Comparison of ENCODE assay signal across 10 mouse cellular contexts in the genomic region with DNA sequence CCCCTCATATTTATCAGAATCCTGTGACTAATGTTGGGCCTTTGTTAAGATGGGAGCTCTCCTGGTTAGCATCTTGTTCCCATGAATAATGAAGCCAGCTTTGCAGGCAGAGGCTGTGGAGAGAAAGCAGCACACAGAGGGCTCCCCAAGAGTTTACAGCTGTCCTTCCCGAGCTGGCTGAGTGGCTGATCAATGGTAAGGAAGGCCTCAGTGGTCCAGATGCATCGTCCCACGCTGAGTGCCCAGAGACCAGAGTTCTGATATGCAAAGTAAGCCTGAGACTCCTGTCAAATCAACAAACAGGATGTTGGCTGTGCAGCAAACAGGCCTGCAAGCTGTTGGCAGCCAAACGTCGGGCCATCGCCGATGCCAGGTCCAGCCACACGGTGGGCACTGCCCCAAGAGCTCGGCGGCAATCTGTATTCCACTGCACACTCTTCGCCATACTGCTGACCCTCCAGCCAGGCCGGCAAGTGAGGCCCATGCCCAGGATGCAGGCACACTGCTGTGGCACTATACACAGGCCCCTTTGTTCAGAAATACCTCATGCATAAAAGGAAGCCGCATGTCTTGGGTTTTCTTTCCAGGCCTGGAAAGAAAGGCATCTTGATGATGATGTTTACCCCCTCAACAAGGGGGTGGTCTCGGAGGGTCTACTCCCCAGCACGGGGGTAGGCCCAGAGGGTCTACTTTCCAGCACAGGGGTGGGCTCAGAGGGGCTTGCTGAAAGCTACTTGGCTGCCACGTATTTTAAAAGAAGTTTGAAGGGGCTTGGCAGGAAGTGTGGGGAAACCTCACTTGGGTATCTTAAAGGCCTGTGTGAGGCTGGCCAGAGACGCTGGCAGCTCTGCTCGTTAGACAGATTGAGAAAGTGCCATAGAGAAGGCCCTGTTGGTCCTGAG.
DNase-seq lines count a peak whose midpoint lies in the region; ATAC-seq lines count a peak whose summit lies in the region.
"Had no signal": no experiment of that assay in that cellular context is flagged by ENCODE, and none has a peak within 500 bp of the region (broad histone marks: within the 10 kb centered on the region; RNA-seq: fewer than 3 reads in every experiment).

No protein-coding gene starts in this region.

- no peak overlapping the region; the same call in 1 of the 2 replicates for H3K27ac ChIP-seq in embryonic facial prominence, embryonic 15.5 days (replicated peaks)
- peak overlapping the region; percentile 47; the same call in 1 of the 2 replicates for H3K27ac ChIP-seq in limb, embryonic 10.5 days
- H3K27ac ChIP-seq: lung, embryonic 15.5 days had no signal

- 57% methylated on average over 18 of the region's 18 CpGs for WGBS in embryonic facial prominence, embryonic 15.5 days
- WGBS in limb, embryonic 10.5 days, result 89% methylated on average over 18 of the region's 18 CpGs

- H3K9me3 ChIP-seq in embryonic facial prominence, embryonic 15.5 days (replicated peaks), result no peaks in the 10 kb centered on the region
- no peaks in the 10 kb centered on the region for H3K9me3 ChIP-seq in limb, embryonic 10.5 days (replicated peaks)
- H3K9me3 ChIP-seq: lung, embryonic 15.5 days had no signal

- H3K4me1 ChIP-seq in embryonic facial prominence, embryonic 15.5 days, result no peaks in the 10 kb centered on the region
- no peaks in the 10 kb centered on the region; the same call in 1 of the 2 replicates for H3K4me1 ChIP-seq in limb, embryonic 10.5 days
- H3K4me1 ChIP-seq: lung, embryonic 15.5 days had no signal

- peak; percentile 9 for DNase-seq in embryo, embryonic 11 days
- no peak for DNase-seq in embryo, embryonic 10.5 days (ENCODE audit: low spot score)
- peak; percentile 75 for DNase-seq in Muller cell, postnatal 12 days (ENCODE audit: inconsistent ontology term)
- DNase-seq in limb, embryonic 10.5 days (ENCODE audit: low spot score), result no peak
- DNase-seq in c-Kit-positive CD71-positive TER-119-positive erythroid progenitor cells, embryonic 14.5 days (ENCODE audit: low spot score), result no peak
- no peak for DNase-seq in urinary bladder, adult 18-20 months (ENCODE audit: low spot score in 2 of 2)
- DNase-seq: kidney, postnatal 14 days had no signal

- no peak overlapping the region for H3K4me2 ChIP-seq in embryonic facial prominence, embryonic 15.5 days (replicated peaks)
- H3K4me2 ChIP-seq: lung, embryonic 15.5 days had no signal

- no peaks in the 10 kb centered on the region for H3K27me3 ChIP-seq in embryonic facial prominence, embryonic 15.5 days
- no peaks in the 10 kb centered on the region for H3K27me3 ChIP-seq in limb, embryonic 10.5 days (ENCODE audit: low read depth, poor library complexity, severe bottlenecking)
- H3K27me3 ChIP-seq: lung, embryonic 15.5 days had no signal

- H3K4me3 ChIP-seq in embryonic facial prominence, embryonic 15.5 days (replicated peaks), result no peak overlapping the region
- H3K4me3 ChIP-seq in limb, embryonic 10.5 days, result no peak overlapping the region
- H3K4me3 ChIP-seq: lung, embryonic 15.5 days had no signal

- no peaks in the 10 kb centered on the region for H3K36me3 ChIP-seq in embryonic facial prominence, embryonic 15.5 days
- no peaks in the 10 kb centered on the region for H3K36me3 ChIP-seq in limb, embryonic 10.5 days
- H3K36me3 ChIP-seq: lung, embryonic 15.5 days had no signal

- H3K9ac ChIP-seq in embryonic facial prominence, embryonic 15.5 days, result no peak overlapping the region
- H3K9ac ChIP-seq: lung, embryonic 15.5 days had no signal

- peak; percentile 69; the same call in 1 of the 2 replicates for ATAC-seq in embryonic facial prominence, embryonic 15.5 days (ENCODE audit: insufficient number of reproducible peaks, low FRiP score, low TSS enrichment, low read depth)
- no peak for ATAC-seq in monocyte, adult 5-6 weeks (replicated peaks; ENCODE audit: insufficient number of reproducible peaks, low FRiP score, low TSS enrichment, poor library complexity, severe bottlenecking)

Comparison
In these comparisons a context has a peak if more than half of its experiments do, and no peak if none do; other contexts are left out.
1. DNase-seq: peak in embryo, embryonic 11 days (single experiment) and Muller cell, postnatal 12 days (single experiment); none in embryo, embryonic 10.5 days (single experiment), limb, embryonic 10.5 days (single experiment), c-Kit-positive CD71-positive TER-119-positive erythroid progenitor cells, embryonic 14.5 days (single experiment) and urinary bladder, adult 18-20 months (0 of 2).